Mouse (Mus musculus) right cerebral cortex, postnatal 10 days (tissue): ENCODE results near the gene Ap1ar.
"Not testable (repeated sequence)": the region's sequence is repeated elsewhere in the genome, so short reads cannot be mapped to it uniquely, and the experiment has no call there.

Source experiments
- DNase-seq, 2 experiments: peaks; one replicate each; pipeline ENCODE4 v3.0.0; 2021; ENCODE audit warnings: low spot score in 2 of 2

Ap1ar gene

GRCm38 (mm10) chr3:127796271-127796670, 41.1 kb downstream of the Ap1ar start:
- DNase-seq = peak in 1 of 2 experiments; percentile 15

- DNase-seq = peak in 1 of 2 experiments; percentile 11
Measured at GRCm38 (mm10) chr3:127795762-127796161, 41.6 kb downstream of the Ap1ar start.

- no peak for DNase-seq
Measured at GRCm38 (mm10) chr3:127793022-127793421, 44.3 kb downstream of the Ap1ar start.

- DNase-seq = no peak
Measured at GRCm38 (mm10) chr3:127791595-127792561, 45.4 kb downstream of the Ap1ar start.

GRCm38 (mm10) chr3:127791056-127791483, 46.3 kb downstream of the Ap1ar start:
- DNase-seq = no peak

GRCm38 (mm10) chr3:127790234-127791055, 46.9 kb downstream of the Ap1ar start:
- peak; percentile 43 to 49 for DNase-seq

- peak; percentile 62 to 63 for DNase-seq
Measured at GRCm38 (mm10) chr3:127789500-127790191, 47.7 kb downstream of the Ap1ar start, which contains the start of gene Tifa. TSS of gene Tifa (plus strand) at chr3:127789805.

- no peak for DNase-seq
Measured at GRCm38 (mm10) chr3:127788919-127789318, 48.4 kb downstream of the Ap1ar start.

- no peak for DNase-seq
Measured at GRCm38 (mm10) chr3:127788038-127788437, 49.3 kb downstream of the Ap1ar start.

GRCm38 (mm10) chr3:127787032-127787431, 50.3 kb downstream of the Ap1ar start:
- no peak for DNase-seq

GRCm38 (mm10) chr3:127783680-127784079, 53.6 kb downstream of the Ap1ar start:
- not testable (repeated sequence) for DNase-seq

- DNase-seq = no peak
Measured at GRCm38 (mm10) chr3:127782921-127783320, 54.4 kb downstream of the Ap1ar start.

- no peak for DNase-seq
Measured at GRCm38 (mm10) chr3:127780921-127781320, 56.4 kb downstream of the Ap1ar start.

GRCm38 (mm10) chr3:127780021-127780644, 57.2 kb downstream of the Ap1ar start, which contains the start of gene Alpk1:
TSS of gene Alpk1 (minus strand) at chr3:127780527.
- peak; percentile 48 to 56 for DNase-seq

GRCm38 (mm10) chr3:127769146-127769545, 68.2 kb downstream of the Ap1ar start:
- no peak for DNase-seq

- DNase-seq = no peak
Measured at GRCm38 (mm10) chr3:127765971-127766370, 71.4 kb downstream of the Ap1ar start.

GRCm38 (mm10) chr3:127764541-127764940, 72.8 kb downstream of the Ap1ar start:
- DNase-seq = no peak

GRCm38 (mm10) chr3:127763076-127763612, 74.2 kb downstream of the Ap1ar start:
- DNase-seq = peak; percentile 57 to 82

GRCm38 (mm10) chr3:127762403-127762802, 74.9 kb downstream of the Ap1ar start:
- DNase-seq = no peak

- peak; percentile 61 to 72 for DNase-seq
Measured at GRCm38 (mm10) chr3:127759212-127759611, 78.1 kb downstream of the Ap1ar start.

GRCm38 (mm10) chr3:127758806-127759205, 78.5 kb downstream of the Ap1ar start:
- DNase-seq = no peak
